Mouse (Mus musculus) Patski (cell line): ENCODE measurements around the gene Tst. TPM values are rescaled to one million over a fixed set of nuclear protein-coding genes. Genes with fewer than 3 reads are reported as not detected.

Experiments used
- ATAC-seq: fragments of 100-300 bp; one replicate; pipeline ENCODE4 v1.8.0; 2021
- CTCF ChIA-PET: fragments of 350-600 bp; sonication (Branson Sonifier 250); formaldehyde crosslinking; loops from one replicate; lab custom pipeline; 2022; ENCODE audit warnings: inconsistent platforms; lab: Charles Lee
- POLR2A ChIA-PET: fragments of 350-600 bp; sonication (Branson Sonifier 250); formaldehyde crosslinking; loops from one replicate; lab custom pipeline; 2022; ENCODE audit warnings: antibody characterized with exemption, inconsistent platforms; lab: Charles Lee
- DNase-seq: peaks from one replicate; pipeline ENCODE4 v3.0.0-alpha.2; 2011; ENCODE audit warnings: low read depth, low spot score
- H3K27me3 ChIP-seq: fragments of 371-371 bp; one replicate; pipeline ENCODE4 v1.5.1; 2021
- CTCF ChIP-seq: fragments of 100-300 bp; IDR thresholded peaks from one replicate; pipeline ENCODE4 v1.5.1; 2021
- in situ Hi-C: fragments of 300-500 bp; cut with MboI; formaldehyde crosslinking; loops from 3 replicates; pipeline ENCODE4 v1.11.1; 2018; ENCODE audit warnings: low pct_unique_long_range_greater_than_20kb, mixed read lengths
- polyA plus RNA-seq: library from polyadenylated mRNA; unstranded; gene quantifications from one replicate; pipeline ENCODE4 v1.2.3, GENCODE M21; 2021

The Tst gene
- polyA plus RNA-seq, 1 experiment from 2014 or later, result 23.8 TPM

- ChIA-PET POLR2A (interaction anchor here (0.9 to 1.0 kb wide), 2 partner anchors 10 to 15 kb away, joined by 4 read pairs; partner anchors contain the start of gene Mpst), CTCF (interaction anchor here (1.3 to 1.5 kb wide), 3 partner anchors 9 to 62 kb away, joined by 3 to 5 read pairs (median 3); partner anchors contain the start of gene Mpst)
- no peaks in the 10 kb centered on the region for H3K27me3 ChIP-seq
- no peak for TF ChIP-seq CTCF
- peak; percentile 79 for ATAC-seq
- in situ Hi-C loops, result no loop called here
- DNase-seq, result peak; percentile 81
These were observed 11.2 kb upstream of the Tst start for GRCm38 (mm10) chr15:78416937-78417336.

GRCm38 (mm10) chr15:78414157-78414556 lies 8.4 kb upstream of the Tst start:
- ChIA-PET POLR2A (no interaction called here), CTCF (interaction anchor here (0.7 kb wide), 1 partner anchor 8 kb away, joined by 3 read pairs; no protein-coding TSS in a partner anchor)
- in situ Hi-C loops, result no loop called here
- ATAC-seq, result no peak
- no peak for TF ChIP-seq CTCF
- no peak for DNase-seq
- no peaks in the 10 kb centered on the region for H3K27me3 ChIP-seq

- CTCF ChIA-PET, result interaction anchor here (0.7 kb wide), 1 partner anchor 8 kb away, joined by 3 read pairs; no protein-coding TSS in a partner anchor
- ATAC-seq, result no peak
- in situ Hi-C loops, result no loop called here
- no peak for TF ChIP-seq CTCF
- H3K27me3 ChIP-seq, result no peaks in the 10 kb centered on the region
- DNase-seq, result no peak
- POLR2A ChIA-PET, result no interaction called here
These were observed 8.0 kb upstream of the Tst start for GRCm38 (mm10) chr15:78413719-78414117.

DNA sequence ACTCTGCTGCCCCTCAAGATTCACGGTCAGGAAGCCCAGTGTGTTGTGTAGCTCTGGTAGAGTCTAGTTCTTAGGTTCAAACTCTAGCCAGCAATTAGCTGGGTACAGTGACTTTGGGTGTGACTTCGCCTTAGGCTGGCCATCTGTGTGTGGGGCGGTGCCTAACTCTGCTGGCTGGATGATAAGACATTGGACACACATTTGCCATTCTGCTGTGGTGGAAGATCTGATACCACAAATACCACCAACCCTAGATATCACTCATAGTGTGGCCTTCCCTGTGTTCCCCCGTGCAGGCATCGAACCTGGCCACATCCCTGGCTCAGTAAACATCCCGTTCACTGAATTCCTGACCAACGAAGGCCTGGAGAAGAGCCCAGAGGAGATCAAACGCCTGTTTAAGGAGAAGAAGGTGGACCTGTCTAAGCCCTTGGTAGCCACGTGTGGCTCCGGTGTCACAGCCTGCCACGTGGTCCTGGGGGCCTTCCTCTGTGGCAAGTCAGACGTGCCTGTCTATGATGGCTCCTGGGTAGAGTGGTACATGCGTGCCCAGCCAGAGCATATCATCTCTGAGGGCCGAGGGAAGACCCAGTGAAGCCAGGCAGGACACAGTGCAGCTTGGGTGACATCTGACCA lies 7.5 kb upstream of the Tst start:
- ChIA-PET POLR2A (no interaction called here), CTCF (interaction anchor here (0.7 kb wide), 1 partner anchor 9 kb away, joined by 3 read pairs; no protein-coding TSS in a partner anchor)
- ATAC-seq (no peak), DNase-seq (no peak)
- in situ Hi-C loops, result no loop called here
- no peak for TF ChIP-seq CTCF
- H3K27me3 ChIP-seq, result no peaks in the 10 kb centered on the region

DNA sequence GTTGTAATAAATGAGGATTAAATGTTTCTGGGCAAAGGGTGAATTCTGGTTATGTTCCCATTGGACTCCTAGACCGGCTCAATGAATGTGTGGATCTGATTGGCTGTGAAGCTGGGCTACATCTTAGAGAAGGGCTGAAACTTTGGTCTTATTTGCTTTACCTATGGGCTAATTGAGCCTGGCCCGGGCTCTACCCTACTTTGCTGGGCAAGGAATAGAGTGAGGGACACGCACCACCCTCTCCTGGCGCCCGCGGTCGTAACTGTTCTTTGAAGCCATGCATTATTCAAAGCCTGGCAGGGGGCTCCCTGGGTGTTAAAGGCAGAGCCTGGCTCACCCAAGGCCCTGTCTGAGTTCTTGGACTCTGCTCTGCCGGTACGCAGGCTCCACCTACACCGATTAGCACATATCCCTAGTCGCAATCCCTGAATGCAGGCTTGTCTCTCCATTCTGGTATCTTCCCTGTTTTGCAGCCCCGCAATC lies 3.9 kb upstream of the Tst start:
- POLR2A ChIA-PET, result no interaction called here
- no peaks in the 10 kb centered on the region for H3K27me3 ChIP-seq

GRCm38 (mm10) chr15:78406293-78406934 lies 707 bp upstream of the Tst start, which contains the start of gene Mpst:
TSS of gene Mpst (plus strand) at chr15:78406416.
- in situ Hi-C loops, result no loop called here
- POLR2A ChIA-PET, result interaction anchor here (0.7 to 2.0 kb wide), 4 partner anchors 11 to 124 kb away, joined by 3 to 5 read pairs (median 4); no protein-coding TSS in a partner anchor

More for the DNA sequence above, 3.9 kb upstream of the Tst start:
- in situ Hi-C loops, result no loop called here
- ATAC-seq, result no peak
- no peak for DNase-seq
- TF ChIP-seq CTCF, result no peak
- CTCF ChIA-PET, result no interaction called here

GRCm38 (mm10) chr15:78405098-78405497 lies 609 bp downstream of the Tst start:
- H3K27me3 ChIP-seq, result no peaks in the 10 kb centered on the region
- ChIA-PET CTCF (interaction anchor here (1.5 kb wide), 1 partner anchor 36 kb away, joined by 4 read pairs; no protein-coding TSS in a partner anchor), POLR2A (interaction anchor here (1.2 kb wide), 1 partner anchor 16 kb away, joined by 3 read pairs; no protein-coding TSS in a partner anchor)
- in situ Hi-C loops, result no loop called here
- ATAC-seq, result no peak
- no peak for TF ChIP-seq CTCF
- no peak for DNase-seq

More at GRCm38 (mm10) chr15:78406293-78406934, 707 bp upstream of the Tst start, which contains the start of gene Mpst:
- H3K27me3 ChIP-seq, result no peaks in the 10 kb centered on the region
- CTCF ChIA-PET, result interaction anchor here (1.0 to 1.5 kb wide), 2 partner anchors 11 to 38 kb away, joined by 3 to 4 read pairs; no protein-coding TSS in a partner anchor
- DNase-seq (peak; percentile 68), ATAC-seq (peak; percentile 80)
- no peak for TF ChIP-seq CTCF

- ATAC-seq, result no peak
- in situ Hi-C loops, result no loop called here
- no peak for DNase-seq
- POLR2A ChIA-PET, result no interaction called here
- H3K27me3 ChIP-seq, result no peaks in the 10 kb centered on the region
- TF ChIP-seq CTCF, result no peak
- CTCF ChIA-PET, result no interaction called here
These were observed 1.8 kb downstream of the Tst start for GRCm38 (mm10) chr15:78403896-78404295.

- H3K27me3 ChIP-seq, result no peaks in the 10 kb centered on the region
- no peak for TF ChIP-seq CTCF
- ChIA-PET POLR2A (no interaction called here), CTCF (no interaction called here)
- no peak for ATAC-seq
- DNase-seq, result no peak
- in situ Hi-C loops, result no loop called here
These were observed 2.4 kb downstream of the Tst start for GRCm38 (mm10) chr15:78403301-78403741.

DNA sequence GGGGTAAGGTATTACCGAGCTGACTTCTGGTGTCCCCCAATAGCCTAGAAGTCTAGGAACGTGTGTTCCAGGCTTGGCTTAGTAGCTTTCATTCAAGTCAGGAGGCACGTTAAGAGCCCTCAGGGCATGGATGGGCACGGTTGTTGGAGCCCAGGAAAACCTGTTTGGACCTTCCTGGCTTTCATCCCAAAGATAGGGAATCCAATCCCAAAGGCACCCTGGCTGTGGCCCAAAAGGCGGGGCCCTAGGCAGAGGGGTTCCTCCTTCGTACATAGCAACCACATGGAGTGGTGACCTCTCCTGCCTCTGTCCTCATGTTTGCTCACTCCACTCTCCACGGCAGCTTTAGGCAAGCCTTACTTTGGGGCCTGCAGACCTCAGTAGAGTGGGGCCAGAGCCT lies 3.3 kb downstream of the Tst start:
- DNase-seq (no peak), ATAC-seq (no peak)
- TF ChIP-seq CTCF, result no peak
- ChIA-PET CTCF (interaction anchor here (1.0 kb wide), 1 partner anchor 33 kb away, joined by 3 read pairs; no protein-coding TSS in a partner anchor), POLR2A (interaction anchor here (0.6 kb wide), 2 partner anchors 15 to 35 kb away, joined by 4 read pairs; no protein-coding TSS in a partner anchor)
- H3K27me3 ChIP-seq, result no peaks in the 10 kb centered on the region
- in situ Hi-C loops, result no loop called here
